Comparison of ENCODE assay signal across 8 mouse cellular contexts in genomic region chr1:172632451-172633326, GRCm38 (mm10). TPM values are rescaled to one million over a fixed set of nuclear protein-coding genes. Genes with fewer than 3 reads are reported as not detected.
DNase-seq lines count a peak whose midpoint lies in the region; ATAC-seq and TF ChIP-seq lines count a peak whose summit lies in the region.

Dusp23 (minus strand) TSS chr1:172632962.

- H3K36me3 ChIP-seq in embryonic facial prominence, embryonic 13.5 days = no peaks in the 10 kb centered on the region
- H3K36me3 ChIP-seq in kidney, adult 2 months (ENCODE audit: control insufficient read depth, insufficient read depth, low read length) = no peaks in the 10 kb centered on the region
- H3K36me3 ChIP-seq in limb, embryonic 12.5 days = no peaks in the 10 kb centered on the region
- H3K36me3 ChIP-seq in midbrain, embryonic 15.5 days (replicated peaks) = no peaks in the 10 kb centered on the region
- no peaks in the 10 kb centered on the region for H3K36me3 ChIP-seq in spleen, adult 2 months (ENCODE audit: control insufficient read depth, insufficient read depth, low read length)

- peak; percentile 95 for TF ChIP-seq CTCF in kidney, adult 2 months (conservative IDR thresholded peaks at IDR 0.05; ENCODE audit: insufficient read depth, insufficient read length, low read depth, low read length)
- TF ChIP-seq CTCF in spleen, adult 2 months (IDR thresholded peaks at IDR 0.05; ENCODE audit: extremely low read depth, insufficient read depth, insufficient read length, insufficient replicate concordance) = peak; percentile 92

- H3K27ac ChIP-seq in embryonic facial prominence, embryonic 13.5 days = peak within 1 kb of the TSS; percentile 85
- H3K27ac ChIP-seq in kidney, adult 2 months (ENCODE audit: insufficient read depth, low read depth, low read length) = peak within 1 kb of the TSS; percentile 96
- peak within 1 kb of the TSS; percentile 74 for H3K27ac ChIP-seq in limb, embryonic 12.5 days
- peak within 1 kb of the TSS; percentile 76 for H3K27ac ChIP-seq in midbrain, embryonic 15.5 days
- H3K27ac ChIP-seq in spleen, adult 2 months (ENCODE audit: insufficient read depth, low read length) = peak within 1 kb of the TSS; percentile 84

- WGBS in embryonic facial prominence, embryonic 13.5 days = under 1% methylated on average over 53 of the region's 53 CpGs
- under 1% methylated on average over 53 of the region's 53 CpGs for WGBS in kidney, adult 2 months
- WGBS in limb, embryonic 12.5 days = under 1% methylated on average over 53 of the region's 53 CpGs
- under 1% methylated on average over 53 of the region's 53 CpGs for WGBS in midbrain, embryonic 15.5 days
- WGBS in spleen, adult 2 months = under 1% methylated on average over 53 of the region's 53 CpGs

- H3K4me1 ChIP-seq in embryonic facial prominence, embryonic 13.5 days = peaks cover 13% of the 10 kb centered on the region
- peaks cover 2% of the 10 kb centered on the region; the same call in 1 of the 2 replicates for H3K4me1 ChIP-seq in kidney, adult 2 months (ENCODE audit: control insufficient read depth, insufficient read depth, low read length)
- H3K4me1 ChIP-seq in limb, embryonic 12.5 days (replicated peaks) = peaks cover 11% of the 10 kb centered on the region
- H3K4me1 ChIP-seq in midbrain, embryonic 15.5 days = peaks cover 6% of the 10 kb centered on the region
- H3K4me1 ChIP-seq in spleen, adult 2 months (ENCODE audit: control insufficient read depth, insufficient read depth, insufficient read length) = no peaks in the 10 kb centered on the region

- DNase-seq in 3134 (ENCODE audit: extremely low read depth, insufficient read length, low spot score) = peak; percentile 94
- DNase-seq in adrenal gland, postnatal 36 days = peak; percentile 98 to 99
- peak; percentile 98 to 99 for DNase-seq in heart, adult 18-20 months
- peak; percentile 99 for DNase-seq in kidney, adult 2 months
- DNase-seq in spleen, adult 2 months (ENCODE audit: low read depth in 1 of 2, low spot score in 2 of 2) = peak; percentile 91 to 92

- peak within 1 kb of the TSS; percentile 78 for H3K9ac ChIP-seq in embryonic facial prominence, embryonic 13.5 days
- H3K9ac ChIP-seq in limb, embryonic 12.5 days (replicated peaks) = peak within 1 kb of the TSS; percentile 68
- H3K9ac ChIP-seq in midbrain, embryonic 15.5 days = peak within 1 kb of the TSS; percentile 68

- H3K9me3 ChIP-seq in embryonic facial prominence, embryonic 13.5 days = no peaks in the 10 kb centered on the region
- H3K9me3 ChIP-seq in limb, embryonic 12.5 days = no peaks in the 10 kb centered on the region
- H3K9me3 ChIP-seq in midbrain, embryonic 15.5 days = no peaks in the 10 kb centered on the region

- peak; percentile 21 for TF ChIP-seq POLR2A in kidney, adult 2 months (IDR thresholded peaks at IDR 0.05; ENCODE audit: low read depth, low read length)
- peak; percentile 2; the same call in 1 of the 2 replicates for TF ChIP-seq POLR2A in spleen, adult 2 months (IDR thresholded peaks at IDR 0.05; ENCODE audit: low read depth, low read length)

- peak; percentile 98 for ATAC-seq in embryonic facial prominence, embryonic 13.5 days (ENCODE audit: insufficient number of reproducible peaks, insufficient read depth, low FRiP score, low TSS enrichment, low read depth)
- ATAC-seq in limb, embryonic 12.5 days (ENCODE audit: insufficient number of reproducible peaks, insufficient read depth, low FRiP score, low TSS enrichment, low read depth) = peak; percentile 98
- peak; percentile 98 for ATAC-seq in midbrain, embryonic 15.5 days (replicated peaks)

- peak within 1 kb of the TSS; percentile 80 for H3K4me2 ChIP-seq in embryonic facial prominence, embryonic 13.5 days
- peak within 1 kb of the TSS; percentile 67 for H3K4me2 ChIP-seq in limb, embryonic 12.5 days
- peak within 1 kb of the TSS; percentile 85 for H3K4me2 ChIP-seq in midbrain, embryonic 15.5 days

- H3K4me3 ChIP-seq in embryonic facial prominence, embryonic 13.5 days = peak within 1 kb of the TSS; percentile 74
- peak within 1 kb of the TSS; percentile 62 for H3K4me3 ChIP-seq in kidney, adult 2 months (ENCODE audit: insufficient read depth, low read depth, low read length)
- peak within 1 kb of the TSS; percentile 75 for H3K4me3 ChIP-seq in limb, embryonic 12.5 days (replicated peaks)
- H3K4me3 ChIP-seq in midbrain, embryonic 15.5 days = peak within 1 kb of the TSS; percentile 70
- peak within 1 kb of the TSS; percentile 90 for H3K4me3 ChIP-seq in spleen, adult 2 months (ENCODE audit: extremely low read depth, insufficient read depth, insufficient read length)

- no peaks in the 10 kb centered on the region for H3K27me3 ChIP-seq in embryonic facial prominence, embryonic 13.5 days
- no peaks in the 10 kb centered on the region for H3K27me3 ChIP-seq in kidney, adult 2 months (replicated peaks; ENCODE audit: control insufficient read depth, insufficient read depth, low read length)
- no peaks in the 10 kb centered on the region for H3K27me3 ChIP-seq in limb, embryonic 12.5 days
- no peaks in the 10 kb centered on the region for H3K27me3 ChIP-seq in midbrain, embryonic 15.5 days (replicated peaks)
- no peaks in the 10 kb centered on the region for H3K27me3 ChIP-seq in spleen, adult 2 months (ENCODE audit: control insufficient read depth, insufficient read depth, low read length)

RNA-seq across cellular contexts. Expression of gene Dusp23, which starts in this region (rescaled TPM):
- 1 to 10 TPM; 7.1 to 7.7 TPM for total RNA-seq in adrenal gland, postnatal 36 days (2021)
- polyA plus RNA-seq in embryonic facial prominence, embryonic 13.5 days (2015; fragmentation: Nextera tagmentation; extraction: Ambion mirVana) = 11.9 and 13.2 TPM in 2 replicates
- 10 to 100 TPM in 1 of 2 experiments, 1 to 10 TPM in 1; 9.8 to 10.4 TPM for total RNA-seq in heart, adult 18-20 months (2021)
- 51.4 and 52.1 TPM in 2 replicates for polyA plus RNA-seq in kidney, adult 2 months (2012; rRNA removed)
- polyA plus RNA-seq in limb, embryonic 12.5 days (2016; fragmentation: Nextera tagmentation; extraction: Ambion mirVana) = 9.5 and 9.6 TPM in 2 replicates
- 6.4 and 6.8 TPM in 2 replicates for polyA plus RNA-seq in midbrain, embryonic 15.5 days (2015; fragmentation: Nextera tagmentation; extraction: Ambion mirVana)
- 10.4 and 11.4 TPM in 2 replicates for polyA plus RNA-seq in spleen, adult 2 months (2012; rRNA removed)

Comparison
In these comparisons a context has a peak if more than half of its experiments do, and no peak if none do; other contexts are left out.
1. Peak in every context shown above with its lines: DNase-seq, ATAC-seq, H3K4me3 ChIP-seq and H3K27ac ChIP-seq.